Mouse (Mus musculus) heart, adult 8-10 months (tissue): ENCODE measurements around the gene Ptges. TPM values are rescaled to one million over a fixed set of nuclear protein-coding genes. Genes with fewer than 3 reads are reported as not detected.
"Not testable (repeated sequence)": the region's sequence is repeated elsewhere in the genome, so short reads cannot be mapped to it uniquely, and the experiment has no call there.

ENCODE experiments used
- DNase-seq: peaks from one replicate; pipeline ENCODE4 v3.0.0; 2022; ENCODE audit warnings: low spot score
- total RNA-seq, 4 experiments: library from RNA; stranded (reverse); gene quantifications; 2 replicates each; pipeline ENCODE4 v1.2.4; 2022

The Ptges gene
- total RNA-seq, result 1 to 10 TPM; 1.3 to 3.1 (median 1.9) TPM

DNA sequence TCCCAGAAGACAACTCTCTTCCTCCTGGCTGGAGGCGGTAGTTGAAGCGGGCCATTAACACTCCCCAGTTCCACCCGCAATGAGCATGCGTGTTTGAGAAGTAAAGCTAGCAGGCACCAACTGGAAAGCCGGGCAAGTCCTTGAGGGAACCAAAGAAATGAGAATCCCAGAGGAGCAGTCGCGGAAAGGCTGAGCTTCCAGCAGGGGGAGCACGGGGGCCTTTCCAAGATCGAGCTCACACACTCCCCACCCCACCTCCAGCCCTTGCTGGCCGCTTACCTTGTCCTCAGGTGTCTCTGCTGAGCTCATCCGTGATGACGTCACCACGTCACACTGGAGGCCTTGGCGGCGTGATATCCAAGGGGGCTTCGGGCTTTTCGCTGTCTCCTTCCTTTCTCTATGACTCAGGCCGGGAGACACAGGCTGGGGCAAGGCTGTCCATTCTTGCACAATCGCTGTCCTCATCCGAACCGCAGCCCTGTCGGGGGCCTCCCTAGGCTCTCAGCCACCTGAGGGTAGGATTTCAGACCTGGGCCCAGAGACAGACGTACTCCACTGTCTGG is at the start of gene Ptges:
Gene Ptges, minus strand, starts transcription at position 381 of the 563 bp plus-strand sequence.
- DNase-seq, result peak; percentile 63

- DNase-seq, result peak; percentile 90
Measured at GRCm38 (mm10) chr2:30967352-30968327, 38.0 kb upstream of the Ptges start, which contains the start of gene Tor1a. Gene Tor1a (minus strand): TSS chr2:30967933.

- no peak for DNase-seq
Measured at GRCm38 (mm10) chr2:30966826-30967225, 37.2 kb upstream of the Ptges start.

- no peak for DNase-seq
Measured at GRCm38 (mm10) chr2:30965627-30966026, 36.0 kb upstream of the Ptges start.

DNA sequence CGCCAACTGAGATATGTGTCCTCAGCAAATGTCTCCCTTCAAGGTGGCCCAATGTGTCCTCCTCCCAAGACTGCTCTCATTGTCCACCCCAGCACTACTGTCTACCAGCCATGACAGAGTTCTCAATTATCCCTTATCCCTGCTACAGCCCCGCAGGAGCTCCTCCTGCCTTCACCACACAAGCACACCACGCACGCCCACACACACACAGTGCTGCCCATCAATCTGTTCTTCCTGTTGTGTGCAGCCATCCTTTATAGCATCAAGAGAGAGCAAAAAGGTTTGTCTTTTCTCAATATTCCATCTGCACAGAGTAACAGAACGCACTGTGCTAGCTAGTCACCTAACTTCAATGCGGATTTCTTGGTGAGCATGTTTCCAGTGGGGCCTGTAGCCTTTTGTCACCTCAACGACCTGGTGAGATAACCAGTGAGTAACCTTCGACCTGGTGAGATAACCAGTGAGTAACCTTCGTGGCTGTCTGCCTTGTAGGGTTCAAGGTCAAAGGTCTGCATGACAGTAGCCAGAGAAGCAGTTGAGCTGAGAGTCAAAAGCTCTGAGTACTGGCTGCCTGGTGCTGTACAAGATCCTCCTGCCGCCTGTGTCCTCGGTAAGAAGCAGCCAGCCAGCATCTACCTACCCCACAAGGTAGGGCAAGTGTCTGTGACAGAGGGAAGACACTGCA is 33.0 kb upstream of the Ptges start:
- DNase-seq, result no peak

GRCm38 (mm10) chr2:30959856-30960255 is 30.2 kb upstream of the Ptges start:
- no peak for DNase-seq

DNA sequence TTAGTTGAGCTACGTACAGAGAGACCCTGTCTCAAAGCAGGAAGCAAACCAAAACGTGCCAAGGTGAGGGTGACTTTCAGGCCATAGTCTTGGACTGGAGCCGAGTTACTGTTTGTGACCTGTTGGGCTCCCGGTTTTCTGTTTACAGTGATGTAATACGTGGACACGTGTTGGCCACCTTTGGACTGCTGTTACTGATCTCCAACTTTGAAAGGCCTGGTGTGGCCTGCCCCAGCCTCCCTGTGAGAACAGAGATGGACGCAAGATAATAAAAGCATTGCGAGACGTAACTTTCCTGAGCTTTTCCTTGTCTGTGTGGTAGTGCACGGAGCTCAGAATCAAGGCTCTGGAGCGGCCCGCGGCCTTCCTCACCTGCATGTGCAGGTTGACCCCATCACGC is 29.1 kb upstream of the Ptges start:
- no peak for DNase-seq

DNA sequence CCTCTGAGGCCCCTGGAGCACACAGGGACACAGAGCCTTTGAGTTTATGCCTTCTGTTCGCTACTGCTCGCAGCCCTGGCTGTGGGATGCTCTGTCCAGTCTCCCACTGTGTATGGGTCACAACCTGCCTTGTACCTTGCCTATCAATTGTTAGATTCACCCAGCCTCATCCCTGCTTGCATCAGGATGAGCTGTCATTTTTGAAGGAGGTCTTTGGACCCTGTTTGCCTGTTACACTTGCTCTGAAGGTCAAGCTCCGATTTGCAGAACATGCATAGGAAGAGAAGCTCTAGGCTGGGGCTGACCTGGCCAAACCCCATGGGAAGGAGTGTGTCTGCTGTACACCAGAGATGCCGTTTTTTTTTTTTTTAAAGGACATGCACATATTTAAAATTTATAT is 27.8 kb upstream of the Ptges start:
- no peak for DNase-seq

- DNase-seq, result no peak
Measured at GRCm38 (mm10) chr2:30954797-30955196, 25.1 kb upstream of the Ptges start.

GRCm38 (mm10) chr2:30952824-30953490 is 23.3 kb upstream of the Ptges start, which contains the start of gene Tor1b:
Gene Tor1b (plus strand): TSS chr2:30952959.
- DNase-seq, result peak; percentile 88

GRCm38 (mm10) chr2:30952457-30952823 is 22.8 kb upstream of the Ptges start:
- no peak for DNase-seq

GRCm38 (mm10) chr2:30942603-30943011 is 12.9 kb upstream of the Ptges start:
- DNase-seq, result peak; percentile 55

DNA sequence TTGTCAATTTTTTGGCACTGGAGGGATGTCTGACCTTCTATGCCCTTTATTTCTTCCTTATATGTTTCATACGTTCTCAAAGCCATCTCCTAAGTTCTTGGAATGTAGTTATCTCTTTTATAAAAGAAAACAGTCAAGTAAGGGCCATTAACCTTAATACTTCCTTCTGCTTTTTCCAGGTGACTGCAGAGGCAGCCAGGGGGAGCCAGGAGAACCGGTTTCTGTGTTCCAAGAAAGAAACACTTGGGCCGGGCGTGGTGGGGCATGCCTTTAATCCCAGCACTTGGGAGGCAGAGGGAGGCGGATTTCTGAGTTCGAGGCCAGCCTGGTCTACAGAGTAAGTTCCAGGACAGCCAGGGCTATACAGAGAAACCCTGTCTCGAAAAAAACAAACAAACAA is 12.5 kb upstream of the Ptges start:
- DNase-seq, result not testable (repeated sequence)

- DNase-seq, result no peak
Measured at GRCm38 (mm10) chr2:30941586-30941985, 11.9 kb upstream of the Ptges start.

- no peak for DNase-seq
Measured at GRCm38 (mm10) chr2:30938574-30938991, 8.9 kb upstream of the Ptges start.

DNA sequence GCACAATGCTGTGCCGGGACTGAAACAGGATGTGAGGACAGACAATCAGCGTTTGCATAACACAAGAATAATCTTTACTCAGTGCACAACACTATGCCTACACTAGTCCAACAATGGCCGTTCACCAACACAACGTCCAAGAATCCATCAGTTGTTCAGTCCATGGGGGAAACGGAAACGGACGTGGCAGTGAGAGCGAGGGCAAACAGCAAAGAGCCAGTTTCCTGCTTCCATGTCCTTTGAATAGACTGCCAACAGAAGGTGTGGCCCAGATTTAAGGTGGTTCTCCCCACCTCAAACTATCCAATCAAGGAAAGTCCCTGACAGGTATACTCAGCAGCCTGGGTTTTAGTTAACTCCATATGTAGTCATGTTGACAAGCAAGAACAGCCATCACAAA is 8.1 kb upstream of the Ptges start:
- no peak for DNase-seq

- DNase-seq, result no peak
Measured at GRCm38 (mm10) chr2:30936808-30937207, 7.1 kb upstream of the Ptges start.

GRCm38 (mm10) chr2:30933917-30934450 is 4.3 kb upstream of the Ptges start:
- DNase-seq, result peak; percentile 80

DNA sequence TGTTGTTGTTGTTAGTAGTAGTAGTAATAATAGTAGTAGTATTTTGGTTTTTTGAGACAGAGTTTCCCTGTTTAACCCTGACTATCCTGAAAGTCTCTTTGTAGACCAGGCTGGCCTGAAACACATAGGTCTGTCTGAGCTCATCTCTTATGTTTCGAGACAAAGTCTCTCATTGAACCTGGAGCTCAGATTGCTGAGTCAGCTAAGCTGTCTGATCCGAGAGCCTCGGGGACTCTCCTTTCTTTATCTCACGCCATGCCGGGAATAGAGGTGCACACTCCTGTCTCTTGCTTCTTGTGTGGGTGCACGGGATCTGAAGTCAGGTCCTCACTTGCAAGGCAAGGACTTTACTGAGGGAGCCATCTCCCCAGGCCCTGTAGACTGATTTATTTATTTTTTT is 3.4 kb upstream of the Ptges start:
- DNase-seq, result no peak

DNA sequence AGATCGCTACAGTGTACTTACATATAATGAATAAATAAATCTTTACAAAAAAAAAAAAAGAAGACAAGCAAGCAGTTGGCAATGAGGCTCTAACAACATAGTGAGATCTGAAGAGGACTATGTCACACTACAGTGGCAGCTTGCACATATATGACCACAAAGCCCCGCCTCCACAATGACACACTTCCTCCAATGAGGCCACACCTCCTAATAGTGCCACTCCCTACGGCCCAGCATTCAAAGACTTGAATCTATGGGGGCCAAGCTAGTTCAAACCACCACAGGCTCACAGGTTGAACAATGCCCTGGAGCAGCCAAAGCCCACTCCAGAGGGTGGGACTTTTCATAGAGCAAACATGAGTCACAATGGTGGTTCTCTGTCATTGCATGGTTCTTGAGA is 2.3 kb upstream of the Ptges start:
- DNase-seq, result no peak

DNA sequence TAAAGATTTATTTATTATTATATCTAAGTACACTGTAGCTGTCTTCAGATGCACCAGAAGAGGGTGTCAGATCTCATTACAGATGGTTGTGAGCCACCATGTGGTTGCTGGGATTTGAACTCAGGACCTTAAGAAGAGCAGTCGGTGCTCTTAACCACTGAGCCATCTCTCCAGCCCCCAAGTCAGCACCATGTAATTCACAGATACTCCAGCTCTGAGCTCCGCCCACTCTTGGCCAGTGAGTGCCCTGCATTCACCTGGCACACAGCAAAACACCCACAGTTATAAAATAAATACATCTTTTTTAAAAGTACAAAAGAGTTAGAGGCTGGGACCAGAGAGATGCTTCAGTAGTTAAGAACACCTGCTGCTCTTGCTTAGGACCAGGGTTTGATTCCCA is 1.2 kb upstream of the Ptges start:
- not testable (repeated sequence) for DNase-seq
